Mouse (Mus musculus): ENCODE measurements around the gene Stard9. TPM values are rescaled to one million over a fixed set of nuclear protein-coding genes. Genes with fewer than 3 reads are reported as not detected.

Stard9 gene
- polyA plus RNA-seq, 1 experiment from 2014 or later, result 4.5 TPM

- no peak overlapping the region for H3K4me2 ChIP-seq (replicated peaks; ENCODE audit: low read depth, low read length)
- no peak overlapping the region for H3K9ac ChIP-seq (replicated peaks; ENCODE audit: low read length)
- no peak overlapping the region for H3K27ac ChIP-seq (ENCODE audit: low read length)
- H3K4me1 ChIP-seq (ENCODE audit: insufficient read depth, low read length), result no peaks in the 10 kb centered on the region
- WGBS, result 92% methylated on average over 8 of the region's 8 CpGs
- H3K36me3 ChIP-seq (ENCODE audit: insufficient read depth, low read length), result peaks cover 81% of the 10 kb centered on the region
- no peak overlapping the region for H3K4me3 ChIP-seq (ENCODE audit: low read length)
- H3K27me3 ChIP-seq (ENCODE audit: insufficient read depth, low read length), result no peaks in the 10 kb centered on the region
- no peaks in the 10 kb centered on the region for H3K9me3 ChIP-seq (ENCODE audit: low read length)
- no peak for ATAC-seq (ENCODE audit: low FRiP score, low TSS enrichment)
Observed at GRCm38 (mm10) chr2:120718496-120718895, 89.6 kb downstream of the Stard9 start.

GRCm38 (mm10) chr2:120720821-120721220 lies 91.9 kb downstream of the Stard9 start:
- no peak overlapping the region for H3K4me3 ChIP-seq (ENCODE audit: low read length)
- H3K4me2 ChIP-seq (replicated peaks; ENCODE audit: low read depth, low read length), result no peak overlapping the region
- 91% methylated on average over 6 of the region's 6 CpGs for WGBS
- H3K4me1 ChIP-seq (ENCODE audit: insufficient read depth, low read length), result no peaks in the 10 kb centered on the region
- no peak overlapping the region for H3K9ac ChIP-seq (replicated peaks; ENCODE audit: low read length)
- no peaks in the 10 kb centered on the region for H3K9me3 ChIP-seq (ENCODE audit: low read length)
- peaks cover 86% of the 10 kb centered on the region for H3K36me3 ChIP-seq (ENCODE audit: insufficient read depth, low read length)
- H3K27ac ChIP-seq (ENCODE audit: low read length), result no peak overlapping the region
- no peak for ATAC-seq (ENCODE audit: low FRiP score, low TSS enrichment)
- H3K27me3 ChIP-seq (ENCODE audit: insufficient read depth, low read length), result no peaks in the 10 kb centered on the region

- H3K4me2 ChIP-seq (replicated peaks; ENCODE audit: low read depth, low read length), result no peak overlapping the region
- ATAC-seq (ENCODE audit: low FRiP score, low TSS enrichment), result no peak
- no peak overlapping the region for H3K27ac ChIP-seq (ENCODE audit: low read length)
- H3K27me3 ChIP-seq (ENCODE audit: insufficient read depth, low read length), result no peaks in the 10 kb centered on the region
- H3K36me3 ChIP-seq (ENCODE audit: insufficient read depth, low read length), result peaks cover 89% of the 10 kb centered on the region
- no peaks in the 10 kb centered on the region for H3K9me3 ChIP-seq (ENCODE audit: low read length)
- H3K9ac ChIP-seq (replicated peaks; ENCODE audit: low read length), result no peak overlapping the region
- 95% methylated on average over 2 of the region's 2 CpGs for WGBS
- no peak overlapping the region for H3K4me3 ChIP-seq (ENCODE audit: low read length)
- H3K4me1 ChIP-seq (ENCODE audit: insufficient read depth, low read length), result no peaks in the 10 kb centered on the region
Observed at GRCm38 (mm10) chr2:120721911-120722310, 93.0 kb downstream of the Stard9 start.

- Histone ChIP-seq H3K27me3 (ENCODE audit: insufficient read depth, low read length) (no peaks in the 10 kb centered on the region), H3K36me3 (ENCODE audit: insufficient read depth, low read length) (peaks cover 89% of the 10 kb centered on the region), H3K9ac (replicated peaks; ENCODE audit: low read length) (no peak overlapping the region), H3K4me1 (ENCODE audit: insufficient read depth, low read length) (no peaks in the 10 kb centered on the region), H3K9me3 (ENCODE audit: low read length) (no peaks in the 10 kb centered on the region), H3K27ac (ENCODE audit: low read length) (no peak overlapping the region), H3K4me2 (replicated peaks; ENCODE audit: low read depth, low read length) (no peak overlapping the region), H3K4me3 (ENCODE audit: low read length) (no peak overlapping the region)
- 86% methylated on average over 8 of the region's 8 CpGs for WGBS
- ATAC-seq (ENCODE audit: low FRiP score, low TSS enrichment), result no peak
Observed at GRCm38 (mm10) chr2:120722491-120722890, 93.6 kb downstream of the Stard9 start.

- WGBS, result 61% methylated on average over 4 of the region's 4 CpGs
- Histone ChIP-seq H3K9ac (replicated peaks; ENCODE audit: low read length) (no peak overlapping the region), H3K9me3 (ENCODE audit: low read length) (no peaks in the 10 kb centered on the region), H3K27ac (ENCODE audit: low read length) (no peak overlapping the region), H3K4me2 (replicated peaks; ENCODE audit: low read depth, low read length) (no peak overlapping the region), H3K36me3 (ENCODE audit: insufficient read depth, low read length) (peaks cover 88% of the 10 kb centered on the region), H3K4me1 (ENCODE audit: insufficient read depth, low read length) (peaks cover 2% of the 10 kb centered on the region; the same call in 1 of the 2 replicates), H3K4me3 (ENCODE audit: low read length) (no peak overlapping the region), H3K27me3 (ENCODE audit: insufficient read depth, low read length) (no peaks in the 10 kb centered on the region)
- no peak for ATAC-seq (ENCODE audit: low FRiP score, low TSS enrichment)
Observed at GRCm38 (mm10) chr2:120723621-120724020, 94.7 kb downstream of the Stard9 start.

- H3K4me1 ChIP-seq (ENCODE audit: insufficient read depth, low read length), result peaks cover 8% of the 10 kb centered on the region
- ATAC-seq (ENCODE audit: low FRiP score, low TSS enrichment), result no peak
- no peaks in the 10 kb centered on the region for H3K9me3 ChIP-seq (ENCODE audit: low read length)
- no peak overlapping the region for H3K4me3 ChIP-seq (ENCODE audit: low read length)
- H3K27me3 ChIP-seq (ENCODE audit: insufficient read depth, low read length), result no peaks in the 10 kb centered on the region
- peaks cover 85% of the 10 kb centered on the region for H3K36me3 ChIP-seq (ENCODE audit: insufficient read depth, low read length)
- H3K4me2 ChIP-seq (replicated peaks; ENCODE audit: low read depth, low read length), result no peak overlapping the region
- no peak overlapping the region for H3K27ac ChIP-seq (ENCODE audit: low read length)
- WGBS, result 65% methylated on average over 6 of the region's 6 CpGs
- H3K9ac ChIP-seq (replicated peaks; ENCODE audit: low read length), result no peak overlapping the region
Observed at GRCm38 (mm10) chr2:120724176-120724575, 95.3 kb downstream of the Stard9 start.

- WGBS, result 5% methylated on average over 23 of the region's 23 CpGs
- peak overlapping the region; percentile 75 for H3K4me2 ChIP-seq (replicated peaks; ENCODE audit: low read depth, low read length)
- peak overlapping the region; percentile 90 for H3K4me3 ChIP-seq (ENCODE audit: low read length)
- peak overlapping the region; percentile 93 for H3K9ac ChIP-seq (replicated peaks; ENCODE audit: low read length)
- peaks cover 37% of the 10 kb centered on the region for H3K36me3 ChIP-seq (ENCODE audit: insufficient read depth, low read length)
- H3K27me3 ChIP-seq (ENCODE audit: insufficient read depth, low read length), result no peaks in the 10 kb centered on the region
- no peak for ATAC-seq (ENCODE audit: low FRiP score, low TSS enrichment)
- peaks cover 27% of the 10 kb centered on the region for H3K4me1 ChIP-seq (ENCODE audit: insufficient read depth, low read length)
- H3K27ac ChIP-seq (ENCODE audit: low read length), result 0 out of 2 replicates have a peak overlapping the region, but pooled peaks have one; percentile 88
- H3K9me3 ChIP-seq (ENCODE audit: low read length), result no peaks in the 10 kb centered on the region
Observed at GRCm38 (mm10) chr2:120729775-120730585, 101.1 kb downstream of the Stard9 start.

GRCm38 (mm10) chr2:120730639-120731166 lies 101.8 kb downstream of the Stard9 start:
- H3K9me3 ChIP-seq (ENCODE audit: low read length), result no peaks in the 10 kb centered on the region
- WGBS, result under 1% methylated on average over 50 of the region's 50 CpGs
- peak overlapping the region; percentile 93 for H3K9ac ChIP-seq (replicated peaks; ENCODE audit: low read length)

GRCm38 (mm10) chr2:120731167-120731862 lies 102.4 kb downstream of the Stard9 start:
- WGBS, result under 1% methylated on average over 60 of the region's 61 CpGs
- H3K9me3 ChIP-seq (ENCODE audit: low read length), result no peaks in the 10 kb centered on the region
- H3K4me3 ChIP-seq (ENCODE audit: low read length), result peak overlapping the region; percentile 90
- ATAC-seq (ENCODE audit: low FRiP score, low TSS enrichment), result peak; percentile 98
- peak overlapping the region; percentile 75 for H3K4me2 ChIP-seq (replicated peaks; ENCODE audit: low read depth, low read length)
- peak overlapping the region; percentile 88 for H3K27ac ChIP-seq (ENCODE audit: low read length)
- no peaks in the 10 kb centered on the region for H3K27me3 ChIP-seq (ENCODE audit: insufficient read depth, low read length)
- H3K4me1 ChIP-seq (ENCODE audit: insufficient read depth, low read length), result peaks cover 27% of the 10 kb centered on the region
- H3K9ac ChIP-seq (replicated peaks; ENCODE audit: low read length), result peak overlapping the region; percentile 93
- H3K36me3 ChIP-seq (ENCODE audit: insufficient read depth, low read length), result peaks cover 23% of the 10 kb centered on the region

More at GRCm38 (mm10) chr2:120730639-120731166, 101.8 kb downstream of the Stard9 start:
- Histone ChIP-seq H3K4me2 (replicated peaks; ENCODE audit: low read depth, low read length) (peak overlapping the region; percentile 75), H3K4me1 (ENCODE audit: insufficient read depth, low read length) (peaks cover 27% of the 10 kb centered on the region), H3K36me3 (ENCODE audit: insufficient read depth, low read length) (peaks cover 29% of the 10 kb centered on the region), H3K27ac (ENCODE audit: low read length) (peak overlapping the region; percentile 88), H3K27me3 (ENCODE audit: insufficient read depth, low read length) (no peaks in the 10 kb centered on the region), H3K4me3 (ENCODE audit: low read length) (peak overlapping the region; percentile 90)
- ATAC-seq (ENCODE audit: low FRiP score, low TSS enrichment), result peak; percentile 52

All from kidney, embryonic 16.5 days (tissue).